Mouse (Mus musculus) right cerebral cortex, postnatal 25 days (tissue): ENCODE measurements around the gene Plekho2.
A peak's percentile ranks its signal among the peaks of the same experiment; 100 is the strongest.

Experiments used
- DNase-seq: peaks from one replicate; pipeline ENCODE4 v3.0.0; 2022

The Plekho2 gene

DNA sequence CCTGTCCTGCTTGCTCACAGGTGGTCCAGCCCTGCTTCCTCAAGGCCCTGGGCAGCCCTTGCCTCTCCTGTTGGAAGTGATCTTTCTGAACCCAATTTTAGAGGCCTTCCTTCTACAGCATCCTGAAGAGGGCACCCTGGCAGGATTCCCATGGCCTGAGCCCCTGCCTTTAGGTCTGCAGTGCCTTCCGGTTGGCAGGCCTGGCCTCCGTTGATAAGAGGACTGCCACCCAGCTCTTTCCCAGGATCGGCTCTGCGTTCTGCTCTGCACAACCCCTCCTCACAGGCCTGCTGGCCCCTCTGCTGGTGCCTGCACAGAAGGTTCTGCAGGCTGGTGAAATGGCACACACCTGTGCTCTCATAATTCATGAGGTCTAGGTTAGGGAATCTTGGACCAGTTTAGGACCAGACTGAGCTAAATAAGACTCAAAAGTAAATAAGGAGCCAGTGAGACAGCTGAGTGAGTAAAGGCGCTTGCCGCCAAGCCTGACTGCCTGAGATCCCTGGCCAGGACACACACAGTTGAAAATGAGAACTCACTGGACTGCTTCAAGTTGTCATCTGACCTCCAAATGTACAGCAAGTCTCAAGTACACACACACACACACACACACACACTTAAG, 51.3 kb downstream of the Plekho2 start:
- DNase-seq, result no peak

DNA sequence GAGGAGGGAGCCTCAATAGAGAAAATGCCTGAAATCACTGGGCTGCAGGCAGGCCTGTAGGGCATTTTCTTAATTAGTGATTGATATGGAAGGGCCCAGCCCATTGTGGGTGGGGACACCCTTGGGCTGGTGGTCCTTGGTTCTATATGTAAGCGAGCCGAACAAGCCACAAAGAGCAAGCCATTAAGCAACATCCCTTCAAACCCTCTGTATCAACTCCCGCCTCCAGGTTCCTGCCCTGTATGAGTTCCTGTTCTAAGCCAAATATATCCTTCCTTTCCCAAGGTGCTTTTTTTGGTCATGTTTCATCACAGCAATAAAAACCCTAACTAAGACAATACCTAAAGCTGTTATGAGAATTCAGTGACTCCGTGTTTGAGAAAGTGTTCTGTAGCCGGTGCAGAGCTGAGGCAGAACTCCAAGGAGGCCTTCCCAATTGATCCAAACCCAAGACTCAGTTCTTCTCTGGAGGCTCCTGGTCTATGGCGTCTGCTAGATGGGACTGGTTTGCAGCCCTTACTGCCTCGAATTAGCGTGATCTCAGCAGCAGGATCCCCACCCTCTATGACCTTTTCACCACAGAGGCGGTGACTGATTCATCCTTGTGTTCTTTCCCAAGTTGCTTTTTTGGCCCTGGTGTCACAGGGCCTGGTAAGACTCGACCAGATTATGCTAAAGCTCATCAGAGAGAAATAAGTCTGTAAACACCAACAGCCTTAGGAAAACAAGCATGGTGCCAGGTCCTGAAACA, 54.2 kb downstream of the Plekho2 start:
- DNase-seq, result no peak

DNA sequence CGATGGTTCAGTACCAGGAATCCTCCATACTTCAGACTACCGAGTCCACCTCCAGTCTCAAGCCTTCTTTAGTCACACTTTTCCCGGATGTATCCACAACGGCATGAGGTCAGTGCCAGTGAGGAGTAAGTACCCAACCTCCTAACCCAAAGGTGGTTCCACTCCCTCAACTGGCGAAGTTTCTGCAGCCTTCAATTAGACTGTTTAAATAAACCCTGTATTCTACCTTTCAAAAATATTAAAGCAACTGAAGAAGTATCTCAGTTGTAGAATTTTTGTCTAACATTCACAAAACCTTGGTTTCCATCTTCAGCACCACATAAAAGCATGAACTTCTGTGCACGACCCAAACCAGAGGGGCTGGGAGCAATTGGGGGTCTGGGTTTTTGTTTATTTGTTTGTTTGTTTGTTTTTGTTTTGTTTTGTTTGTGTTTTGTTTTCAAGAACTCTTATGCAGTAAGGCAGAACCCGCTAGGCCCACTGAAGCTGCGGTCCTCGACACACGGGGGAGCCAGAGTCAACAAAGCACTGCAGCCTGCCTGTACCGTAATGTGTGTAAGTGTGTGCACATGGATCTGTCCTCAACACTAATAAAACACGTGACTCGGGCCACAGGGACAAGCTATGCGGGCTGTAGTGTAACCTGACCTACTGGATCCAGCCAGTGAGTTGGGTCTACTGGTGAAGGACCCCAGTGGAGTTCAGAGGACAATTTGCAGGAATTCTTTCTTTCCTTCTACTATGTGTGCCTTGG, 56.1 kb downstream of the Plekho2 start:
- DNase-seq, result peak; percentile 68

DNA sequence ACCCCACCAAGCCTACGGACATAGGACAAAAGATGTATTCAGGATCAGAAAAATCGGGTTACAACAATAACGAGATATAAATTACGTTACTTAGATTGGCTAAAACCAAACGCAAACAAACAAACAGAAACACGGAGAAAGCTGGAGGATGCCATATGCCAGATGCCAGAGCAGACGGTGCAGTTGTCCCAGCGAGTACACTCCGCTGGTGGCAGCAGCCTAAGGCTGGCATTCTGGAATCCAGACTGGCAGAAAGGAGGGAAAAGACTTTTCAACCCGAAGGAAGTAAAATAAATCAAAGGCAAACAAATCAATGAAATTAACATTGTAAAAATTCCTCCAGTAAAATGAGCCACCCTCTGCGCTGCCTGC, 59.3 kb downstream of the Plekho2 start:
- no peak for DNase-seq

DNA sequence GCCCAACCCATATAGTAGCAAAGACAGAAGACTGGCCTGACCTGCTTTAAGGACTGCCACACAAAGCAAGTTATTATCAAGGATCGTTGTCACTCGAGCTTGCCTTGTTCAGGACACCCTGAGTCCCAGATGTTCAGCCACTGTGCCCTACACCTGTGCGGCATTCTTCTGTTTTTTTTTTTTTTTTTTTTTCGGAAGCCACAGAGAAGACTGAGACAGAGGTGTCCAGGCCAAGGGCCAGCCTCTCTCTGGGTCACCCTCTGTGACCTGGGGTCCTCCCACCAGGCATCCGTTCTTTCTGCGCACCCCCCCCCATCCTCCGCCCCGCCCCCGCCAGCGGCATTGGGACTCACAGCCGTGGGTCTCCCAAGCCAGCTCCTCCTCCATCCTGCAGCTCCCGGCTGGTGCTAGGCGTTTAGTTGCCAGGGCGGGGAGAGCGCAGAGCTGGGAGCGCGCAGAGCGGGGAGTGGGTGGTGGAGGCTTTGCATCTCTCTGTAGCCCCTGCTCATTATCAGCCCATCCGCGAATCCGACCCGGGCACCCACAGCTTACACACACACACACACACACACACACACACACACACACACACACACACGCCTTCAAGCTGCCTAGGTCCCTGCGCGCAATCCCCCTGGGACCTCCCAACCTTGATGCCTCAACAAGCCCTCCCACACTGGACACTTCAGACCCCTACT, 59.9 kb downstream of the Plekho2 start, which contains the start of gene Ankdd1a:
Ankdd1a (minus strand) TSS at position 387 of the 698 bp plus-strand sequence.
- peak; percentile 66 for DNase-seq

DNA sequence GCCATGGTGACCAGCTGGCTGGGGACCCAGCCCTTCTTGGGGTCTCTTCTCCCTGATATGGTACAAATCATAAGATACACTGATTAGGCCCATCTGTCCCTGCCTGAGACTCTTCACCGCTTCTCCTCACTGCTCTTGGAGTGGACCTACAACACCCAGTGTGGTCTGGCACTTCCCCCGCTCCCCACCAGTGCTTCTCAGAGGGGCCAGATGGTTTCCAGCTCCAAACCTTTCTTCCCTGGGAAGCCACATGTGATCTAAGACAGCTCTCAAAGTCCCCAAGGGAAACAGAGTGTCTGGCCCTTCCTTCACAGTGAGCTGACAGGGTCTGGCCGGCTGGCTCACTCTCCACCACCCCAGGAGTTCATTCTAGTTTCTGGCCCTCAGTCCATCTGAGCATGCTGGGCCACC, 65.0 kb downstream of the Plekho2 start:
- no peak for DNase-seq

DNA sequence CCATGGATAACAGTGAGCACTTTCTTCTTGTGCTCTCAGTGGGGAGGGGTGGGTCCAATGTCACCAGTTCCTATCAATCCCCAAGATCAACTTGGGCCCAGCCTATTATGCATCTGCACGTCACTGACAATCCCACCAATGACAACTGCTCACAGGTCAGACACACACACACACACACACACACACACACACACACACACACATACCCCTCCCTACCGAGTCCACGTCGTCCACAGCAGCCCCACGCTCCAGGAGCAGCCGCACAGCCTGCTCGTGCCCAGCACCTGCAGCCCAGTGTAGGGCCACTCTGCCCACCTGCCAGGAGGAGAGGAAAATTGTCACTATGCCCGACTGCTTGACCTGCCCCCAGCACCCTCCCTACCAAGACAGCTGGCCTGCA, 65.4 kb downstream of the Plekho2 start:
- DNase-seq, result no peak

DNA sequence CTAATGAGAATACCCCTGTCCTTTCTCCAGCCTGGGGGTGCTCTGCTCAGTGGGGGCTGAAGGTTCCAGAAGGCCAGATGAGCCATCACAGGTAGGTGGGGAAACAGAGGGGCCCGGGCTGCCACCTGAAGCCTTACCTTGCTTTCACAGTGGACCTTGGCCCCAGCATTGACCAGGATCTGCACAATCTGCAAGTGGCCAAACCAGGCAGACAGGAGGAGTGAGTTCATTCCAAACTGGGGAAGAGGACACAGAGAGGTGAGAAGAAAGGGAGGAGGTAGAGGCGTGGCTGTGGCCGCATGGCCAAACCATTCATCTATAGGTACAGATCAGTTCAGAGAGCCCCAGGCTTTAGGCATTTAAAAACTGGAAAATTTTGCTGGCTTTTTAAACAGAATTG, 67.3 kb downstream of the Plekho2 start:
- DNase-seq, result no peak

DNA sequence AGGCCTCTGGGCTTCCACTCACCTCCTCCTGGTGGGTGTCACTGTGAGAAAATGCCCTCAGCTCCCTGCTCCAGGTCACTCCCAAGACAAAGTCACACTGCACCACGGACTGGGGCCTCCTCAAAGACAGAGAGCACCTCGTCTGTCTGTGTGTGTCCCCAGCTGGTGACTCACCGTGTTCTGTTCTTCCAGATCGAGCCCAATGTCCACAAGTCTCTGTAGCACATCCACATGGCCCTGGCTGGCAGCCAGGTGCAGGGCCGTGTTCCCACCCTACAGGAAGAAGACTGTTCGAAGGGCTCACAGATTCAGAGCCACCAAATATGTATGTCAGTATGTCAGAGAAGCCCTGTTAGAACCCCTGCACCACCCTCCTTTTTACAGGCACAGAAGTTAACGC, 71.4 kb downstream of the Plekho2 start:
- DNase-seq, result no peak

DNA sequence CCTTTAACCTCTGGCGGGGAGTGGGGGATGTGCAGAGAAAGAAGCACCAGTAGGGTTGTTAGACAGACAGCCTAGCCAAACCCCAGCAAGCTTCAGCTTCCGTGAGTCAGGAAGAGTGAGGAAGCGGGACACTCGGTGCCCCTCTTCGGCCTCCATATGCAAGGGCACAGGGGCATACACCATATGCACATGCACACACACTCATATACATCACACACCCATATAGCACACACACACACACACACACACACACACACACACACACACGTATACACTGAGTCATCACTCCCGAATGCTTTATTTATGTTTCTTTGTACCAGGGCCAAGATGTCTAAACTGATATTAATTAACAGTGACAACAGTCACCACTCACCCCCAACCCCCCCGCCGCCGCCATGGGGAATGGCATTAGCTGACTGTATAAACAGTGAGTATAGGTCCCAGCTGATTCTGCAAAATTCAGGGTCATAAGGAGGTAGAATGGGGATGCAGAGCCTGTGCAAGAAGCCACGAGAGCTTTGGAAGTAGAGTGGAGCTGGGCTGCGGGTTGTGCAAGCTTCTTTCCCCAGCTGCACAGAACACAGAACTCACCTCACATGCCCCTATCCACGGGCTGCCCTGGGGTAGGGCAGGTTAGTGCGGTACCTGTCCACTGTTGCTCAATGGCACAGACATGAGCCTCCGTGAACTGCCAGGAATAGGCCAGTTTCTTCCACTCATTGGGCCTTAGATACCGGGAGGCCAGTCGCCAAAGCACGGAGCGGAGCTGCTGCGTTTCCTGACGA, 76.9 kb downstream of the Plekho2 start:
- DNase-seq, result no peak
